Mouse (Mus musculus): ENCODE results near the gene Lect2. TPM values are rescaled to one million over a fixed set of nuclear protein-coding genes. Genes with fewer than 3 reads are reported as not detected.
A peak's percentile ranks its signal among the peaks of the same experiment; 100 is the strongest.

Lect2 gene
- polyA plus RNA-seq, 1 experiment from 2014 or later, result not detected

- H3K4me3 ChIP-seq (replicated peaks), result no peak overlapping the region
- no peak overlapping the region for H3K4me2 ChIP-seq (replicated peaks)
- H3K36me3 ChIP-seq, result no peaks in the 10 kb centered on the region
- H3K27me3 ChIP-seq, result 0 out of 2 replicates have a peak, but pooled peaks cover 10% of the 10 kb centered on the region
- H3K9me3 ChIP-seq, result no peaks in the 10 kb centered on the region
- 4% methylated on average over 2 of the region's 2 CpGs for WGBS
- H3K4me1 ChIP-seq (replicated peaks), result peaks cover 13% of the 10 kb centered on the region
- peak; percentile 62 for ATAC-seq
- H3K9ac ChIP-seq (replicated peaks), result no peak overlapping the region
- H3K27ac ChIP-seq, result no peak overlapping the region
These were observed 6.1 kb upstream of the Lect2 start for GRCm38 (mm10) chr13:56554409-56554808.

- Histone ChIP-seq H3K27ac (no peak overlapping the region), H3K4me2 (replicated peaks) (no peak overlapping the region), H3K27me3 (0 out of 2 replicates have a peak, but pooled peaks cover 6% of the 10 kb centered on the region), H3K4me1 (replicated peaks) (peaks cover 13% of the 10 kb centered on the region), H3K36me3 (no peaks in the 10 kb centered on the region), H3K4me3 (replicated peaks) (no peak overlapping the region), H3K9me3 (no peaks in the 10 kb centered on the region), H3K9ac (replicated peaks) (no peak overlapping the region)
- no peak for ATAC-seq
- WGBS, result 52% methylated on average over 2 of the region's 2 CpGs
These were observed 5.6 kb upstream of the Lect2 start for GRCm38 (mm10) chr13:56553923-56554322.

GRCm38 (mm10) chr13:56551661-56552060 is 3.4 kb upstream of the Lect2 start:
- Histone ChIP-seq H3K27ac (no peak overlapping the region), H3K9ac (replicated peaks) (no peak overlapping the region), H3K9me3 (no peaks in the 10 kb centered on the region), H3K4me3 (replicated peaks) (no peak overlapping the region), H3K27me3 (no peaks in the 10 kb centered on the region), H3K36me3 (no peaks in the 10 kb centered on the region), H3K4me2 (replicated peaks) (no peak overlapping the region), H3K4me1 (replicated peaks) (peaks cover 13% of the 10 kb centered on the region)
- WGBS, result 86% methylated on average over 6 of the region's 6 CpGs
- no peak for ATAC-seq

- 64% methylated on average over 1 of the region's 1 CpGs for WGBS
- no peak overlapping the region for H3K4me2 ChIP-seq (replicated peaks)
- no peak overlapping the region for H3K27ac ChIP-seq
- H3K4me3 ChIP-seq (replicated peaks), result no peak overlapping the region
- ATAC-seq, result no peak
- no peaks in the 10 kb centered on the region for H3K9me3 ChIP-seq
- no peaks in the 10 kb centered on the region for H3K27me3 ChIP-seq
- H3K36me3 ChIP-seq, result no peaks in the 10 kb centered on the region
- peaks cover 13% of the 10 kb centered on the region for H3K4me1 ChIP-seq (replicated peaks)
- H3K9ac ChIP-seq (replicated peaks), result no peak overlapping the region
These were observed 2.3 kb upstream of the Lect2 start for GRCm38 (mm10) chr13:56550574-56550973.

GRCm38 (mm10) chr13:56549364-56549763 is 1.1 kb upstream of the Lect2 start:
- no peak overlapping the region for H3K4me2 ChIP-seq (replicated peaks)
- no peaks in the 10 kb centered on the region for H3K36me3 ChIP-seq
- no peak overlapping the region for H3K9ac ChIP-seq (replicated peaks)
- H3K4me1 ChIP-seq (replicated peaks), result peaks cover 6% of the 10 kb centered on the region; the same call in 1 of the 2 replicates
- H3K27ac ChIP-seq, result no peak overlapping the region
- no peak overlapping the region for H3K4me3 ChIP-seq (replicated peaks)
- ATAC-seq, result no peak
- no peaks in the 10 kb centered on the region for H3K27me3 ChIP-seq
- 83% methylated on average over 4 of the region's 4 CpGs for WGBS
- H3K9me3 ChIP-seq, result no peaks in the 10 kb centered on the region

GRCm38 (mm10) chr13:56544956-56545355 is 3.3 kb downstream of the Lect2 start:
- no peaks in the 10 kb centered on the region for H3K9me3 ChIP-seq
- peaks cover 4% of the 10 kb centered on the region; the same call in 1 of the 2 replicates for H3K4me1 ChIP-seq (replicated peaks)
- no peaks in the 10 kb centered on the region for H3K36me3 ChIP-seq
- H3K27ac ChIP-seq, result no peak overlapping the region
- H3K9ac ChIP-seq (replicated peaks), result no peak overlapping the region
- H3K27me3 ChIP-seq, result no peaks in the 10 kb centered on the region
- ATAC-seq, result no peak
- H3K4me2 ChIP-seq (replicated peaks), result no peak overlapping the region
- 53% methylated on average over 3 of the region's 3 CpGs for WGBS
- H3K4me3 ChIP-seq (replicated peaks), result no peak overlapping the region

- no peaks in the 10 kb centered on the region for H3K27me3 ChIP-seq
- H3K4me2 ChIP-seq (replicated peaks), result no peak overlapping the region
- no peak for ATAC-seq
- peaks cover 4% of the 10 kb centered on the region; the same call in 1 of the 2 replicates for H3K4me1 ChIP-seq (replicated peaks)
- H3K4me3 ChIP-seq (replicated peaks), result no peak overlapping the region
- H3K36me3 ChIP-seq, result no peaks in the 10 kb centered on the region
- H3K27ac ChIP-seq, result no peak overlapping the region
- no peak overlapping the region for H3K9ac ChIP-seq (replicated peaks)
- WGBS, result 53% methylated on average over 9 of the region's 9 CpGs
- no peaks in the 10 kb centered on the region for H3K9me3 ChIP-seq
These were observed 4.5 kb downstream of the Lect2 start for GRCm38 (mm10) chr13:56543805-56544204.

- no peak overlapping the region for H3K4me2 ChIP-seq (replicated peaks)
- no peak overlapping the region for H3K4me3 ChIP-seq (replicated peaks)
- H3K36me3 ChIP-seq, result no peaks in the 10 kb centered on the region
- WGBS, result 94% methylated on average over 4 of the region's 4 CpGs
- ATAC-seq, result no peak
- peaks cover 4% of the 10 kb centered on the region; the same call in 1 of the 2 replicates for H3K9me3 ChIP-seq
- H3K27ac ChIP-seq, result no peak overlapping the region
- no peak overlapping the region for H3K9ac ChIP-seq (replicated peaks)
- no peaks in the 10 kb centered on the region for H3K27me3 ChIP-seq
- peaks cover 4% of the 10 kb centered on the region; the same call in 1 of the 2 replicates for H3K4me1 ChIP-seq (replicated peaks)
These were observed 8.5 kb downstream of the Lect2 start for GRCm38 (mm10) chr13:56539846-56540245.

GRCm38 (mm10) chr13:56537026-56537425 is 11.3 kb downstream of the Lect2 start:
- Histone ChIP-seq H3K9me3 (peaks cover 12% of the 10 kb centered on the region), H3K27me3 (no peaks in the 10 kb centered on the region), H3K27ac (no peak overlapping the region), H3K4me1 (replicated peaks) (no peaks in the 10 kb centered on the region), H3K4me3 (replicated peaks) (no peak overlapping the region), H3K36me3 (no peaks in the 10 kb centered on the region), H3K9ac (replicated peaks) (no peak overlapping the region), H3K4me2 (replicated peaks) (no peak overlapping the region)
- no peak for ATAC-seq
- WGBS, result 91% methylated on average over 12 of the region's 12 CpGs

- no peaks in the 10 kb centered on the region for H3K27me3 ChIP-seq
- no peak overlapping the region for H3K4me2 ChIP-seq (replicated peaks)
- no peak overlapping the region for H3K27ac ChIP-seq
- no peak for ATAC-seq
- no peaks in the 10 kb centered on the region for H3K4me1 ChIP-seq (replicated peaks)
- H3K36me3 ChIP-seq, result no peaks in the 10 kb centered on the region
- no peak overlapping the region for H3K9ac ChIP-seq (replicated peaks)
- H3K4me3 ChIP-seq (replicated peaks), result no peak overlapping the region
- peaks cover 12% of the 10 kb centered on the region for H3K9me3 ChIP-seq
- WGBS, result 80% methylated on average over 5 of the region's 5 CpGs
These were observed 12.7 kb downstream of the Lect2 start for GRCm38 (mm10) chr13:56535570-56535969.

- H3K9me3 ChIP-seq, result peaks cover 12% of the 10 kb centered on the region
- 94% methylated on average over 5 of the region's 5 CpGs for WGBS
These were observed 13.4 kb downstream of the Lect2 start for GRCm38 (mm10) chr13:56534931-56535330.

GRCm38 (mm10) chr13:56529685-56530084 is 18.6 kb downstream of the Lect2 start:
- no peaks in the 10 kb centered on the region for H3K4me1 ChIP-seq (replicated peaks)
- no peaks in the 10 kb centered on the region for H3K36me3 ChIP-seq
- H3K9me3 ChIP-seq, result peaks cover 6% of the 10 kb centered on the region; the same call in 1 of the 2 replicates
- H3K4me2 ChIP-seq (replicated peaks), result no peak overlapping the region
- no peak overlapping the region for H3K27ac ChIP-seq
- H3K4me3 ChIP-seq (replicated peaks), result no peak overlapping the region
- 75% methylated on average over 8 of the region's 8 CpGs for WGBS
- no peak for ATAC-seq
- H3K9ac ChIP-seq (replicated peaks), result no peak overlapping the region
- no peaks in the 10 kb centered on the region for H3K27me3 ChIP-seq

More at GRCm38 (mm10) chr13:56534931-56535330, 13.4 kb downstream of the Lect2 start:
- Histone ChIP-seq H3K36me3 (no peaks in the 10 kb centered on the region), H3K4me3 (replicated peaks) (no peak overlapping the region), H3K27ac (no peak overlapping the region), H3K4me1 (replicated peaks) (no peaks in the 10 kb centered on the region), H3K9ac (replicated peaks) (no peak overlapping the region), H3K27me3 (no peaks in the 10 kb centered on the region), H3K4me2 (replicated peaks) (no peak overlapping the region)
- no peak for ATAC-seq

- no peaks in the 10 kb centered on the region for H3K36me3 ChIP-seq
- no peak overlapping the region for H3K4me2 ChIP-seq (replicated peaks)
- no peaks in the 10 kb centered on the region for H3K27me3 ChIP-seq
- H3K4me3 ChIP-seq (replicated peaks), result no peak overlapping the region
- H3K9ac ChIP-seq (replicated peaks), result no peak overlapping the region
- ATAC-seq, result no peak
- H3K9me3 ChIP-seq, result peaks cover 2% of the 10 kb centered on the region; the same call in 1 of the 2 replicates
- H3K27ac ChIP-seq, result no peak overlapping the region
- no peaks in the 10 kb centered on the region for H3K4me1 ChIP-seq (replicated peaks)
- WGBS, result 89% methylated on average over 4 of the region's 4 CpGs
These were observed 19.3 kb downstream of the Lect2 start for GRCm38 (mm10) chr13:56529031-56529430.

All from midbrain, embryonic 13.5 days (tissue).